Mouse (Mus musculus) heart, embryonic 13.5 days (tissue): ENCODE measurements around the gene Samd9l. TPM values are rescaled to one million over a fixed set of nuclear protein-coding genes. Genes with fewer than 3 reads are reported as not detected.
"Not testable (repeated sequence)": the region's sequence is repeated elsewhere in the genome, so short reads cannot be mapped to it uniquely, and the experiment has no call there.

Experiments
- ATAC-seq: fragments of 200-750 bp; cut with Nextera tagmentation; 2 replicates; pipeline ENCODE4 v1.8.0; 2017; ENCODE audit warnings: moderate TSS enrichment; ENCODE audit not compliant: insufficient number of reproducible peaks, low FRiP score, low TSS enrichment; ENCODE audit errors: extremely low read depth
- H3K27ac ChIP-seq: fragments of 300-500 bp; sonication (generic); replicated peaks from 2 replicates; pipeline ENCODE4 v1.5.1; 2015; ENCODE audit warnings: moderate library complexity, mild to moderate bottlenecking, inconsistent platforms
- H3K27me3 ChIP-seq: fragments of 300-500 bp; sonication (generic); replicated peaks from 2 replicates; pipeline ENCODE4 v1.6.1; 2015; ENCODE audit warnings: mild to moderate bottlenecking, inconsistent platforms
- H3K36me3 ChIP-seq: fragments of 300-500 bp; sonication (generic); 2 replicates; pipeline ENCODE4 v1.6.1; 2015; ENCODE audit warnings: mild to moderate bottlenecking, inconsistent platforms
- H3K4me1 ChIP-seq: fragments of 300-500 bp; sonication (generic); 2 replicates; pipeline ENCODE4 v1.6.1; 2015; ENCODE audit warnings: inconsistent platforms
- H3K4me2 ChIP-seq: fragments of 300-500 bp; sonication (generic); 2 replicates; pipeline ENCODE4 v1.6.1; 2015; ENCODE audit warnings: inconsistent platforms, mild to moderate bottlenecking, moderate library complexity
- H3K4me3 ChIP-seq: fragments of 300-500 bp; sonication (generic); 2 replicates; pipeline ENCODE4 v1.5.1; 2015; ENCODE audit warnings: moderate library complexity, mild to moderate bottlenecking, inconsistent platforms
- H3K9ac ChIP-seq: fragments of 300-500 bp; sonication (generic); 2 replicates; pipeline ENCODE4 v1.6.1; 2015; ENCODE audit warnings: inconsistent platforms, mild to moderate bottlenecking, moderate library complexity
- H3K9me3 ChIP-seq: fragments of 300-500 bp; sonication (generic); 2 replicates; pipeline ENCODE4 v1.6.1; 2016; ENCODE audit warnings: inconsistent platforms
- WGBS: fragments of 180-500 bp; shearing (Covaris S2); methylation state at CpG from one replicate; pipeline ENCODE4 v1.1.7; 2015; ENCODE audit warnings: mixed read lengths; 5-methylcytosine and 5-hydroxymethylcytosine counted together
- polyA plus RNA-seq: library from polyadenylated mRNA; unstranded; fragments of >200 nt; fragmentation: Nextera tagmentation; extraction: Ambion mirVana; gene quantifications from 2 replicates; pipeline ENCODE4 v1.2.1, GENCODE M21; 2015

Gene Samd9l
- polyA plus RNA-seq, 1 experiment from 2014 or later: 1.5 TPM

GRCm38 (mm10) chr6:3386565-3386964 lies 12.8 kb downstream of the Samd9l start:
- H3K27me3 ChIP-seq: no peaks in the 10 kb centered on the region
- no peaks in the 10 kb centered on the region for H3K36me3 ChIP-seq
- no peaks in the 10 kb centered on the region for H3K9me3 ChIP-seq
- ATAC-seq: no peak
- 73% methylated on average over 6 of the region's 6 CpGs for WGBS
- no peak overlapping the region for H3K9ac ChIP-seq
- no peak overlapping the region for H3K4me3 ChIP-seq
- H3K4me2 ChIP-seq: no peak overlapping the region
- H3K4me1 ChIP-seq: no peaks in the 10 kb centered on the region
- H3K27ac ChIP-seq: no peak overlapping the region

- H3K4me1 ChIP-seq, H3K9ac ChIP-seq, H3K9me3 ChIP-seq, H3K36me3 ChIP-seq, ATAC-seq, H3K4me2 ChIP-seq, H3K4me3 ChIP-seq, H3K27ac ChIP-seq, H3K27me3 ChIP-seq: not testable (repeated sequence)
These were observed 14.6 kb downstream of the Samd9l start for GRCm38 (mm10) chr6:3384816-3385215.

GRCm38 (mm10) chr6:3384115-3384791 lies 15.1 kb downstream of the Samd9l start:
- not testable (repeated sequence) for H3K9me3 ChIP-seq, H3K27ac ChIP-seq, H3K36me3 ChIP-seq, H3K27me3 ChIP-seq, H3K4me1 ChIP-seq, H3K4me3 ChIP-seq, H3K9ac ChIP-seq, H3K4me2 ChIP-seq
- ATAC-seq: peak; percentile 37; the same call in 1 of the 2 replicates
- 0% methylated on average over 1 of the region's 4 CpGs for WGBS

GRCm38 (mm10) chr6:3379146-3379545 lies 20.2 kb downstream of the Samd9l start:
- Histone ChIP-seq H3K4me3 (no peak overlapping the region), H3K9me3 (peaks cover 5% of the 10 kb centered on the region; the same call in 1 of the 2 replicates), H3K36me3 (peaks cover 9% of the 10 kb centered on the region; the same call in 1 of the 2 replicates), H3K9ac (no peak overlapping the region), H3K4me1 (no peaks in the 10 kb centered on the region), H3K27ac (no peak overlapping the region), H3K4me2 (no peak overlapping the region), H3K27me3 (no peaks in the 10 kb centered on the region)
- ATAC-seq: no peak
- WGBS: 75% methylated on average over 2 of the region's 2 CpGs

- Histone ChIP-seq H3K9ac (no peak overlapping the region), H3K4me1 (no peaks in the 10 kb centered on the region), H3K4me2 (no peak overlapping the region), H3K27me3 (no peaks in the 10 kb centered on the region), H3K4me3 (no peak overlapping the region), H3K36me3 (peaks cover 9% of the 10 kb centered on the region; the same call in 1 of the 2 replicates), H3K9me3 (peaks cover 5% of the 10 kb centered on the region; the same call in 1 of the 2 replicates), H3K27ac (no peak overlapping the region)
- no peak for ATAC-seq
- 71% methylated on average over 5 of the region's 5 CpGs for WGBS
These were observed 22.7 kb downstream of the Samd9l start for GRCm38 (mm10) chr6:3376687-3377086.

GRCm38 (mm10) chr6:3369527-3369926 lies 29.8 kb downstream of the Samd9l start:
- Histone ChIP-seq H3K4me2 (no peak overlapping the region), H3K9ac (no peak overlapping the region), H3K9me3 (peaks cover 13% of the 10 kb centered on the region; the same call in 1 of the 2 replicates), H3K27me3 (no peaks in the 10 kb centered on the region), H3K36me3 (no peaks in the 10 kb centered on the region), H3K27ac (no peak overlapping the region), H3K4me3 (no peak overlapping the region), H3K4me1 (no peaks in the 10 kb centered on the region)
- WGBS: 73% methylated on average over 8 of the region's 8 CpGs
- ATAC-seq: no peak

- H3K27me3 ChIP-seq, H3K4me3 ChIP-seq, H3K36me3 ChIP-seq, H3K4me2 ChIP-seq, H3K4me1 ChIP-seq, H3K9ac ChIP-seq, ATAC-seq, H3K27ac ChIP-seq: not testable (repeated sequence)
- H3K9me3 ChIP-seq: peaks cover 13% of the 10 kb centered on the region; the same call in 1 of the 2 replicates
- WGBS: 71% methylated on average over 1 of the region's 1 CpGs
These were observed 33.8 kb downstream of the Samd9l start for GRCm38 (mm10) chr6:3365609-3366008.

GRCm38 (mm10) chr6:3345924-3346597 lies 53.3 kb downstream of the Samd9l start:
- not testable (repeated sequence) for H3K27me3 ChIP-seq, H3K36me3 ChIP-seq, H3K9ac ChIP-seq, H3K9me3 ChIP-seq, H3K27ac ChIP-seq, ATAC-seq, H3K4me1 ChIP-seq
- 6% methylated on average over 1 of the region's 1 CpGs for WGBS
- peak overlapping the region; percentile 22 for H3K4me3 ChIP-seq
- peak overlapping the region; percentile 49 for H3K4me2 ChIP-seq

- H3K36me3 ChIP-seq, H3K27ac ChIP-seq, H3K4me3 ChIP-seq, ATAC-seq, H3K27me3 ChIP-seq, H3K4me2 ChIP-seq, H3K9me3 ChIP-seq, H3K9ac ChIP-seq, H3K4me1 ChIP-seq: not testable (repeated sequence)
- no CpG with 5 or more reads among the region's 4 CpGs for whole genome bisulfite sequencing
These were observed 54.2 kb downstream of the Samd9l start for GRCm38 (mm10) chr6:3345043-3345639.

GRCm38 (mm10) chr6:3343603-3344247 lies 55.6 kb downstream of the Samd9l start:
- H3K4me2 ChIP-seq, ATAC-seq: not testable (repeated sequence)

GRCm38 (mm10) chr6:3341479-3341878 lies 57.9 kb downstream of the Samd9l start:
- H3K4me3 ChIP-seq: no peak overlapping the region
- H3K27ac ChIP-seq: no peak overlapping the region; the same call in 1 of the 2 replicates
- H3K4me1 ChIP-seq: peaks cover 12% of the 10 kb centered on the region
- 47% methylated on average over 5 of the region's 5 CpGs for WGBS
- no peaks in the 10 kb centered on the region for H3K27me3 ChIP-seq
- peak overlapping the region; percentile 67 for H3K4me2 ChIP-seq
- no peak for ATAC-seq
- H3K9me3 ChIP-seq: no peaks in the 10 kb centered on the region
- H3K9ac ChIP-seq: no peak overlapping the region; the same call in 1 of the 2 replicates
- H3K36me3 ChIP-seq: no peaks in the 10 kb centered on the region

More at GRCm38 (mm10) chr6:3343603-3344247, 55.6 kb downstream of the Samd9l start:
- H3K9ac ChIP-seq, H3K4me3 ChIP-seq, H3K27me3 ChIP-seq, H3K27ac ChIP-seq, H3K36me3 ChIP-seq, H3K9me3 ChIP-seq: not testable (repeated sequence)
- H3K4me1 ChIP-seq: peaks cover 12% of the 10 kb centered on the region
- WGBS: 81% methylated on average over 1 of the region's 1 CpGs
